Mouse (Mus musculus) right cerebral cortex, adult 18-20 months (tissue): ENCODE measurements around the gene Rusc1.
"Not testable (repeated sequence)": the region's sequence is repeated elsewhere in the genome, so short reads cannot be mapped to it uniquely, and the experiment has no call there.

ENCODE experiments used
- DNase-seq: peaks from one replicate; pipeline ENCODE4 v3.0.0; 2022; ENCODE audit warnings: mixed read lengths

Gene Rusc1

GRCm38 (mm10) chr3:89091811-89092508, 1.2 kb downstream of the Rusc1 start:
- DNase-seq: peak; percentile 13

GRCm38 (mm10) chr3:89090694-89091655, 2.1 kb downstream of the Rusc1 start:
- peak; percentile 89 for DNase-seq

- peak; percentile 94 for DNase-seq
These were observed 3.1 kb downstream of the Rusc1 start for GRCm38 (mm10) chr3:89089882-89090591.

- no peak for DNase-seq
These were observed 4.1 kb downstream of the Rusc1 start for GRCm38 (mm10) chr3:89088974-89089373.

GRCm38 (mm10) chr3:89087338-89088110, 5.6 kb downstream of the Rusc1 start:
- DNase-seq: peak; percentile 70

- DNase-seq: no peak
These were observed 8.4 kb downstream of the Rusc1 start for GRCm38 (mm10) chr3:89084654-89085190.

GRCm38 (mm10) chr3:89084133-89084532, 9.0 kb downstream of the Rusc1 start:
- DNase-seq: peak; percentile 56

- DNase-seq: not testable (repeated sequence)
These were observed 10.8 kb downstream of the Rusc1 start for GRCm38 (mm10) chr3:89082287-89082686.

- DNase-seq: no peak
These were observed 15.7 kb downstream of the Rusc1 start for GRCm38 (mm10) chr3:89077383-89077782.

- no peak for DNase-seq
These were observed 25.8 kb downstream of the Rusc1 start for GRCm38 (mm10) chr3:89067265-89067664.

GRCm38 (mm10) chr3:89061696-89062095, 31.4 kb downstream of the Rusc1 start:
- no peak for DNase-seq

GRCm38 (mm10) chr3:89058783-89059182, 34.3 kb downstream of the Rusc1 start:
- peak; percentile 23 for DNase-seq

GRCm38 (mm10) chr3:89058361-89058760, 34.8 kb downstream of the Rusc1 start:
- peak; percentile 49 for DNase-seq

GRCm38 (mm10) chr3:89043359-89043758, 49.8 kb downstream of the Rusc1 start:
- DNase-seq: no peak
